Mouse (Mus musculus) myocyte (in vitro differentiated cells): Measurements from ENCODE around the gene Large1. TPM values are rescaled to one million over a fixed set of nuclear protein-coding genes. Genes with fewer than 3 reads are reported as not detected.
A peak's percentile ranks its signal among the peaks of the same experiment; 100 is the strongest.

ENCODE experiments used
- H3K27me3 ChIP-seq: one replicate; pipeline ENCODE4 v1.6.1; 2011; ENCODE audit not compliant: control insufficient read depth, insufficient read depth, insufficient read length
- H3K36me3 ChIP-seq: one replicate; pipeline ENCODE4 v1.6.1; 2011; ENCODE audit not compliant: control insufficient read depth, insufficient read depth
- H3K4me2 ChIP-seq: one replicate; pipeline ENCODE4 v1.6.1; 2011; ENCODE audit warnings: low read depth, control low read depth
- H3K4me3 ChIP-seq: one replicate; pipeline ENCODE4 v1.5.1; 2011; ENCODE audit warnings: mild to moderate bottlenecking, control low read depth, moderate library complexity
- H3K79me2 ChIP-seq: one replicate; pipeline ENCODE4 v1.6.1; 2011; ENCODE audit not compliant: control insufficient read depth, insufficient read depth
- H3ac ChIP-seq: one replicate; pipeline ENCODE4 v1.6.1; 2011; ENCODE audit not compliant: control insufficient read depth, insufficient read length
- CEBPB ChIP-seq: IDR thresholded peaks from 2 replicates; pipeline ENCODE4 v1.6.1; 2011; ENCODE audit warnings: mild to moderate bottlenecking, moderate library complexity; ENCODE audit not compliant: poor library complexity, insufficient read depth, severe bottlenecking
- E2F4 ChIP-seq: IDR thresholded peaks from one replicate; pipeline ENCODE4 v1.6.1; 2011; ENCODE audit warnings: mild to moderate bottlenecking, control low read depth, moderate library complexity; ENCODE audit not compliant: insufficient read depth
- MAX ChIP-seq: IDR thresholded peaks from one replicate; pipeline ENCODE4 v1.6.1; 2011; ENCODE audit warnings: low read depth, mild to moderate bottlenecking, control low read depth
- MYOD1 ChIP-seq, 3 experiments: IDR thresholded peaks; one replicate each; pipeline ENCODE4 v1.6.1; 2011; ENCODE audit warnings: control low read depth in 2 of 3, low read depth in 2 of 3, mild to moderate bottlenecking in 2 of 3, moderate library complexity in 1 of 3; ENCODE audit not compliant: insufficient read length in 2 of 3, control insufficient read depth in 1 of 3
- MYOG ChIP-seq, 3 experiments: IDR thresholded peaks; one replicate each; pipeline ENCODE4 v1.6.1; 2011; ENCODE audit warnings: control low read depth in 2 of 3, low read depth in 2 of 3, mild to moderate bottlenecking in 2 of 3; ENCODE audit not compliant: insufficient read length in 2 of 3, control insufficient read depth in 1 of 3, insufficient read depth in 1 of 3
- POLR2A ChIP-seq: IDR thresholded peaks from one replicate; pipeline ENCODE4 v1.6.1; 2011; ENCODE audit warnings: low read depth, mild to moderate bottlenecking, control low read depth, moderate library complexity; ENCODE audit not compliant: insufficient read length
- POLR2AphosphoS2 ChIP-seq: IDR thresholded peaks from one replicate; pipeline ENCODE4 v1.6.1; 2011; ENCODE audit warnings: low read depth, control low read depth; ENCODE audit not compliant: insufficient read length
- REST ChIP-seq: IDR thresholded peaks from one replicate; pipeline ENCODE4 v1.6.1; 2011; ENCODE audit warnings: mild to moderate bottlenecking, control low read depth, moderate library complexity; ENCODE audit not compliant: insufficient read depth, insufficient read length
- SRF ChIP-seq: IDR thresholded peaks from one replicate; pipeline ENCODE4 v1.6.1; 2011; ENCODE audit warnings: low read depth; ENCODE audit not compliant: control insufficient read depth, insufficient read length
- TCF12 ChIP-seq: IDR thresholded peaks from one replicate; pipeline ENCODE4 v1.6.1; 2011; ENCODE audit warnings: mild to moderate bottlenecking, control low read depth; ENCODE audit not compliant: poor library complexity, insufficient read depth, severe bottlenecking
- TCF3 ChIP-seq: IDR thresholded peaks from one replicate; pipeline ENCODE4 v1.6.1; 2011; ENCODE audit warnings: low read depth, control low read depth; ENCODE audit not compliant: insufficient read length
- USF1 ChIP-seq: IDR thresholded peaks from one replicate; pipeline ENCODE4 v1.6.1; 2011; ENCODE audit warnings: low read depth, mild to moderate bottlenecking, control low read depth, moderate library complexity
- polyA plus RNA-seq: library from polyadenylated mRNA; unstranded; fragments of >200 nt; fragmentation: generic; extraction: Trizol; gene quantifications from one replicate; pipeline ENCODE4 v1.2.1, GENCODE M21; 2012; ENCODE audit warnings: missing spikeins

Large1 gene
- polyA plus RNA-seq, 1 experiment = 23.2 TPM

DNA sequence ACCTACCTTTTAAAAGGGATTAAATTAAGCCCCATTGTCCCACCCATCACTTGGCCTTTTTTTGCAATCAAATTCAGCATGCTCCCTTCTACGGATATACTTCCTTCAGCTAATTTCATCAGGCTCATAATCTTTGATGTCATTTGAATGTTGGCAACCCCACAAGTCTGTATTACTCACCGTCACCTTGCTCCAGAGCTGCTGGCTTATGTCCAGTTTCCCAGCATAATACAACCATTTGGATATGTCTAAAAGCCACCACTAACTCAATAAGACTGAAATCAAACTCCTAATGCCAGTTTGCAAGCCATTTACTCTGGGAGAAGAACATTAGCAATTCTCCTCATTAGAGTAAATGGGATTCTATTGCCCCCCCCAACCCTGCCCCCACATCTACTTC lies 95.4 kb downstream of the Large1 start:
- H3K4me2 ChIP-seq = no peak overlapping the region
- TF ChIP-seq MAX = no peak

DNA sequence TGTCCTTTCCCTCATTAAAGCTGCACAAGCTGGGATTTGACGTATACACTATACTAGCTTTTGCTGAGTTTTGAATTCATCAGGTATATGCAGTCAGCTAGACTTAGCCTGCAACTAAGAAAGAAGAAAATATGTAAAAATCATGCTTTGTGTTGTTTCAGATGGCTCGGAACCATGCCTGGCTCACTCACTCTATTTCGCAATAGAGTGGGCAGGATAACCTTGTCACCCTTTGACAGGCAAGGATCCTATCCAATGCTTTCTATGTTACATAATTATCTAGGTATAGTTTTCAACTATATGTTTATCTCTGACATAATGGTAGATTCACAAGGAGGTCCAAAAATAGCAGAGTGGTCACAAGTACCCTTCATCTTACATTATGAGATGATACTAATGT lies 109.2 kb downstream of the Large1 start:
- no peaks in the 10 kb centered on the region for H3K27me3 ChIP-seq
- no peak overlapping the region for H3K4me3 ChIP-seq
- no peak overlapping the region for H3K4me2 ChIP-seq
- no peaks in the 10 kb centered on the region for H3K79me2 ChIP-seq
- TF ChIP-seq TCF3 (no peak), CEBPB (peak; percentile 51; the same call in 1 of the 2 replicates)
- H3K36me3 ChIP-seq = no peaks in the 10 kb centered on the region
- no peak overlapping the region for H3ac ChIP-seq

More for the DNA sequence above, 95.4 kb downstream of the Large1 start:
- Histone ChIP-seq H3K79me2 (no peaks in the 10 kb centered on the region), H3ac (no peak overlapping the region), H3K27me3 (no peaks in the 10 kb centered on the region), H3K4me3 (no peak overlapping the region), H3K36me3 (no peaks in the 10 kb centered on the region)

DNA sequence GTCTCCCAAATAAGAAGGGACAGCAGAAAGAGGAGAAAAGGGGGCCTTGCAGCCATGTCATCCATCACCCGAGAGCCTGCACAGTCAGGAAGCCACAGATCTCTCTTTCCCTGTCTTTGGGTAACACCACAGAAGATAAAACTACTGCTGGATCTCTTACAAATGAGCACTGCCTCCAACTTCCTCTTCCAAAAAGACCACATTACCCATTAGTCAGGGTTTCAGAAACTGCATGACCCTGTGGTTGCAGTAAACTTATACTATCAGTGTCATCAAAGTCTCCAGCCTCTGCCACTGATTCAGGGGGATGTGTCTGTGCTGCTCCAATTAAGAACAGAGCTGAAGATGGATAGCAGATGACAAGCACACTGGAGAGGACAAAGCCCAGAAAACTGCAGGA lies 111.3 kb downstream of the Large1 start:
- H3ac ChIP-seq = no peak overlapping the region
- no peak for TF ChIP-seq TCF3
- TF ChIP-seq SRF = no peak
- no peak for TF ChIP-seq TCF12
- H3K27me3 ChIP-seq = no peaks in the 10 kb centered on the region

DNA sequence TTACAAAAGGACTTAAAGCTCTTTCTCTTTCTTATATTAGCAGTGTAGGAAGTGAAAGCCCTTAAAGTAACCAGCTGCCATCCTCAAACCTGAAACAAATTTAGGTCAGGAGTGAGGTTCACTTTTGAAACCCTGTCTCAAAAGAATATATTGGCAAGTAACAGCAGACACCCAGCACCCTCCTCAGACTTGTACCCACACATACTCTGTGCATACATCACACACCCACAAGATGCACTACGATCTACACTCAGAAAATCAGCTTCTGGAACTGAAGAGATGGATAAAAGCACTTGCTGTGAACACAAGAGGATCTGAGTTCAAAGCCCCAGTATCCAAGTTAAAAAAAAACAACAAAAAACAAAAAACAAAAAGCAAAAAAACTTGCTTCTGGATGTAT lies 119.1 kb downstream of the Large1 start:
- TF ChIP-seq SRF (no peak), POLR2A (no peak), MAX (no peak), MYOG (IDR thresholded peaks at IDR 0.05; ENCODE audit: control insufficient read depth in 1 of 3, insufficient read depth in 1 of 3, insufficient read length in 2 of 3, low read depth in 2 of 3) (no peak), POLR2AphosphoS2 (no peak), E2F4 (no peak), MYOD1 (IDR thresholded peaks at IDR 0.05; ENCODE audit: control insufficient read depth in 1 of 3, insufficient read length in 2 of 3, low read depth in 2 of 3) (no peak), REST (no peak), USF1 (no peak), TCF12 (no peak), TCF3 (no peak), CEBPB (no peak)
- H3K4me2 ChIP-seq = no peak overlapping the region
- no peaks in the 10 kb centered on the region for H3K27me3 ChIP-seq
- no peaks in the 10 kb centered on the region for H3K36me3 ChIP-seq
- H3ac ChIP-seq = no peak overlapping the region
- no peak overlapping the region for H3K4me3 ChIP-seq
- peaks cover 12% of the 10 kb centered on the region for H3K79me2 ChIP-seq

More for the DNA sequence above, 111.3 kb downstream of the Large1 start:
- peak overlapping the region; percentile 18 for H3K4me2 ChIP-seq
- no peaks in the 10 kb centered on the region for H3K36me3 ChIP-seq
- no peaks in the 10 kb centered on the region for H3K79me2 ChIP-seq
- H3K4me3 ChIP-seq = no peak overlapping the region

DNA sequence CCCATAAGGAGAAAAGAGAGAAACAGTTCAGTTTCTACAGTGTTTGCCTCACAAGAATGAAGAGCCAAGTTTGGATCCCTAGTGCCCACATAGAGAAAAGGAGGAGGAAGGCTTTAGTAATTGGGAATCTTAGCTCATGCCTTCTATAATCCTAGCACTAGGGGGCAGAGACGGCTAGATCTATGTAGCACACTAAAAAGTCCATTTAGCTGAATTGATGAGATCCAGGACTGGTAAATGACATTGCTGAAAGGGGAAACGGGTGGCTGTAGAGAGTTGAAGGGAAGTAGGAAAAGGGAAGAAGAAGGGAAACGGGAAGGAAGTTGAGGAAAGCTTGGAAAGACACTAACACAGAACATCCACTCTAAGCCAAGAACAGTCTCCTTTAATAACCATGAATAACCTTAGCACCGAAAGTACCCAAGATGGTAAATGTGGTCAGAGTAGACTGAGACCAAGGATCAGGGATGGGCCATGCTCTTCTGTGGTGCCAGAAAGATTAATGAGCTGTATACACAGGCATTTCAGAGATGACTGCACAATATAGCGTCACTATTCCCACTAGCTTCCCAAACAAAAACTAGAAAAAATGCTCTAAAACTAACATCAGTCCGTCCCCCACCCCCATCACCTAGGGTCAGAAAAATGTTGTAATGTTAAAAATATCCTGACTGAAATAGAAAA lies 119.8 kb downstream of the Large1 start:
- H3K4me2 ChIP-seq = peak overlapping the region; percentile 32
- TF ChIP-seq USF1 (no peak), E2F4 (no peak), POLR2AphosphoS2 (no peak), MAX (no peak), REST (no peak), CEBPB (no peak), TCF3 (no peak), MYOD1 (IDR thresholded peaks at IDR 0.05; ENCODE audit: control insufficient read depth in 1 of 3, insufficient read length in 2 of 3, low read depth in 2 of 3) (no peak), MYOG (IDR thresholded peaks at IDR 0.05; ENCODE audit: control insufficient read depth in 1 of 3, insufficient read depth in 1 of 3, insufficient read length in 2 of 3, low read depth in 2 of 3) (no peak), SRF (no peak), TCF12 (no peak), POLR2A (no peak)
- H3K79me2 ChIP-seq = peaks cover 17% of the 10 kb centered on the region
- no peak overlapping the region for H3ac ChIP-seq
- H3K36me3 ChIP-seq = no peaks in the 10 kb centered on the region
- H3K27me3 ChIP-seq = no peaks in the 10 kb centered on the region
- H3K4me3 ChIP-seq = no peak overlapping the region
